Mouse (Mus musculus) urinary bladder, postnatal 36 days (tissue): ENCODE measurements around the gene Eif2b1.
"Not testable (repeated sequence)": the region's sequence is repeated elsewhere in the genome, so short reads cannot be mapped to it uniquely, and the experiment has no call there.

Experiments
- DNase-seq, 2 experiments: peaks; one replicate each; pipeline ENCODE4 v3.0.0; 2022; ENCODE audit warnings: low spot score in 2 of 2, mixed read lengths in 1 of 2

The Eif2b1 gene

GRCm38 (mm10) chr5:124578633-124579317 lies at the start of gene Eif2b1, which contains the start of gene Gtf2h3:
Gene Eif2b1, minus strand, starts transcription at chr5:124579131.
Gene Gtf2h3, plus strand, starts transcription at chr5:124579140.
- DNase-seq: peak; percentile 89 to 93

- no peak for DNase-seq
These were observed 45.4 kb upstream of the Eif2b1 start for GRCm38 (mm10) chr5:124624291-124624690.

GRCm38 (mm10) chr5:124622890-124623289 lies 44.0 kb upstream of the Eif2b1 start:
- DNase-seq: no peak

GRCm38 (mm10) chr5:124621362-124621761 lies 42.4 kb upstream of the Eif2b1 start:
- DNase-seq: no peak

- no peak for DNase-seq
These were observed 39.8 kb upstream of the Eif2b1 start for GRCm38 (mm10) chr5:124618711-124619110.

GRCm38 (mm10) chr5:124614709-124615108 lies 35.8 kb upstream of the Eif2b1 start:
- DNase-seq: no peak

- DNase-seq: no peak
These were observed 32.0 kb upstream of the Eif2b1 start for GRCm38 (mm10) chr5:124610965-124611364.

- DNase-seq: no peak
These were observed 26.2 kb upstream of the Eif2b1 start for GRCm38 (mm10) chr5:124605041-124605622.

GRCm38 (mm10) chr5:124604296-124604695 lies 25.4 kb upstream of the Eif2b1 start:
- DNase-seq: no peak

GRCm38 (mm10) chr5:124602349-124602748 lies 23.4 kb upstream of the Eif2b1 start:
- DNase-seq: peak; percentile 17 to 18

- not testable (repeated sequence) for DNase-seq
These were observed 20.8 kb upstream of the Eif2b1 start for GRCm38 (mm10) chr5:124599726-124600125.

- DNase-seq: peak; percentile 85 to 89
These were observed 19.6 kb upstream of the Eif2b1 start for GRCm38 (mm10) chr5:124598224-124599174.

- no peak for DNase-seq
These were observed 13.8 kb upstream of the Eif2b1 start for GRCm38 (mm10) chr5:124592768-124593167.

GRCm38 (mm10) chr5:124582515-124582914 lies 3.6 kb upstream of the Eif2b1 start:
- DNase-seq: peak in 1 of 2 experiments; percentile 27

- no peak for DNase-seq
These were observed 3.5 kb downstream of the Eif2b1 start for GRCm38 (mm10) chr5:124575467-124575866.

GRCm38 (mm10) chr5:124571068-124571467 lies 7.9 kb downstream of the Eif2b1 start:
- DNase-seq: no peak

GRCm38 (mm10) chr5:124555145-124555544 lies 23.8 kb downstream of the Eif2b1 start:
- no peak for DNase-seq

GRCm38 (mm10) chr5:124553607-124554006 lies 25.3 kb downstream of the Eif2b1 start:
- no peak for DNase-seq

- DNase-seq: peak; percentile 87 to 91
These were observed 26.2 kb downstream of the Eif2b1 start, which contains the start of gene Ddx55 for GRCm38 (mm10) chr5:124552558-124553307. Gene Ddx55, plus strand, starts transcription at chr5:124552864.

GRCm38 (mm10) chr5:124552094-124552472 lies 26.8 kb downstream of the Eif2b1 start:
- no peak for DNase-seq

GRCm38 (mm10) chr5:124551349-124552093 lies 27.4 kb downstream of the Eif2b1 start:
- not testable (repeated sequence) for DNase-seq
